Mouse (Mus musculus) hindbrain, embryonic 14.5 days (tissue): ENCODE results near the gene Cdc14a. TPM values are rescaled to one million over a fixed set of nuclear protein-coding genes. Genes with fewer than 3 reads are reported as not detected.
A peak's percentile ranks its signal among the peaks of the same experiment; 100 is the strongest.

Experiments
- ATAC-seq: fragments of 200-750 bp; cut with Nextera tagmentation; 2 replicates; pipeline ENCODE4 v1.8.0; 2017; ENCODE audit warnings: moderate number of reproducible peaks, mild to moderate bottlenecking, moderate TSS enrichment, moderate library complexity; ENCODE audit not compliant: low FRiP score
- DNase-seq: peaks from one replicate; pipeline ENCODE4 v3.0.0-alpha.2; 2015; ENCODE audit warnings: low spot score
- H3K27ac ChIP-seq: fragments of 300-500 bp; sonication (generic); 2 replicates; pipeline ENCODE4 v1.5.1; 2014; ENCODE audit warnings: mild to moderate bottlenecking, moderate library complexity
- H3K27me3 ChIP-seq: fragments of 300-500 bp; sonication (generic); 2 replicates; pipeline ENCODE4 v1.6.1; 2014; ENCODE audit warnings: mild to moderate bottlenecking, low read length, mixed read lengths; ENCODE audit not compliant: control insufficient read depth, insufficient read depth
- H3K36me3 ChIP-seq: fragments of 300-500 bp; sonication (generic); replicated peaks from 2 replicates; pipeline ENCODE4 v1.6.1; 2014; ENCODE audit not compliant: control insufficient read depth, insufficient read depth
- H3K4me1 ChIP-seq: fragments of 300-500 bp; sonication (generic); replicated peaks from 2 replicates; pipeline ENCODE4 v1.6.1; 2014; ENCODE audit warnings: antibody characterized with exemption, low read length, mixed read lengths; ENCODE audit not compliant: control insufficient read depth, insufficient read depth
- H3K4me2 ChIP-seq: fragments of 300-500 bp; sonication (generic); replicated peaks from 2 replicates; pipeline ENCODE4 v1.6.1; 2014; ENCODE audit warnings: mild to moderate bottlenecking, moderate library complexity
- H3K4me3 ChIP-seq: fragments of 300-500 bp; sonication (generic); replicated peaks from 2 replicates; pipeline ENCODE4 v1.5.1; 2014; ENCODE audit warnings: mild to moderate bottlenecking, low read length
- H3K9ac ChIP-seq: fragments of 300-500 bp; sonication (generic); 2 replicates; pipeline ENCODE4 v1.6.1; 2014
- H3K9me3 ChIP-seq: fragments of 300-500 bp; sonication (generic); 2 replicates; pipeline ENCODE4 v1.6.1; 2016; ENCODE audit warnings: low read length; ENCODE audit not compliant: control insufficient read depth
- WGBS: fragments of 180-500 bp; shearing (Covaris S2); extraction: QIAGEN DNeasy Blood & Tissue Kit; methylation state at CpG from one replicate; pipeline ENCODE4 v1.1.7; 2014; 5-methylcytosine and 5-hydroxymethylcytosine counted together
- polyA plus RNA-seq: library from polyadenylated mRNA; unstranded; fragments of >200 nt; fragmentation: Nextera tagmentation; extraction: Ambion mirVana; gene quantifications from 2 replicates; pipeline ENCODE4 v1.2.1, GENCODE M21; 2014

Gene Cdc14a
- polyA plus RNA-seq, 1 experiment from 2014 or later: 4.1 TPM

- ATAC-seq (no peak), DNase-seq (no peak)
- 84% methylated on average over 5 of the region's 5 CpGs for WGBS
These were observed 81.6 kb downstream of the Cdc14a start for GRCm38 (mm10) chr3:116342251-116342650.

GRCm38 (mm10) chr3:116340950-116341624 is 82.7 kb downstream of the Cdc14a start:
- 54% methylated on average over 19 of the region's 19 CpGs for WGBS
- H3K4me3 ChIP-seq: no peak overlapping the region

More at GRCm38 (mm10) chr3:116342251-116342650, 81.6 kb downstream of the Cdc14a start:
- Histone ChIP-seq H3K36me3 (no peaks in the 10 kb centered on the region), H3K9me3 (no peaks in the 10 kb centered on the region), H3K27me3 (no peaks in the 10 kb centered on the region), H3K4me2 (no peak overlapping the region), H3K4me1 (no peaks in the 10 kb centered on the region), H3K4me3 (no peak overlapping the region), H3K9ac (no peak overlapping the region), H3K27ac (no peak overlapping the region)

GRCm38 (mm10) chr3:116340281-116340680 is 83.6 kb downstream of the Cdc14a start:
- Histone ChIP-seq H3K4me3 (no peak overlapping the region), H3K9ac (no peak overlapping the region), H3K4me1 (no peaks in the 10 kb centered on the region), H3K27ac (no peak overlapping the region), H3K9me3 (no peaks in the 10 kb centered on the region), H3K36me3 (no peaks in the 10 kb centered on the region), H3K27me3 (no peaks in the 10 kb centered on the region), H3K4me2 (no peak overlapping the region)
- 92% methylated on average over 8 of the region's 8 CpGs for WGBS
- ATAC-seq (no peak), DNase-seq (no peak)

More at GRCm38 (mm10) chr3:116340950-116341624, 82.7 kb downstream of the Cdc14a start:
- no peaks in the 10 kb centered on the region for H3K4me1 ChIP-seq
- no peak overlapping the region for H3K9ac ChIP-seq
- H3K27ac ChIP-seq: no peak overlapping the region
- peak; percentile 79 for ATAC-seq
- no peaks in the 10 kb centered on the region for H3K36me3 ChIP-seq
- peak overlapping the region; percentile 6; the same call in 1 of the 2 replicates for H3K4me2 ChIP-seq
- H3K27me3 ChIP-seq: no peaks in the 10 kb centered on the region
- no peaks in the 10 kb centered on the region for H3K9me3 ChIP-seq
- DNase-seq: peak; percentile 76

GRCm38 (mm10) chr3:116338616-116339015 is 85.2 kb downstream of the Cdc14a start:
- Histone ChIP-seq H3K36me3 (no peaks in the 10 kb centered on the region), H3K4me1 (no peaks in the 10 kb centered on the region), H3K4me3 (no peak overlapping the region), H3K9me3 (no peaks in the 10 kb centered on the region), H3K4me2 (no peak overlapping the region), H3K27ac (no peak overlapping the region), H3K9ac (no peak overlapping the region), H3K27me3 (no peaks in the 10 kb centered on the region)
- DNase-seq: no peak
- 85% methylated on average over 6 of the region's 6 CpGs for WGBS
- no peak for ATAC-seq

GRCm38 (mm10) chr3:116337840-116338239 is 86.0 kb downstream of the Cdc14a start:
- Histone ChIP-seq H3K4me3 (no peak overlapping the region), H3K27ac (no peak overlapping the region), H3K36me3 (no peaks in the 10 kb centered on the region), H3K9ac (no peak overlapping the region), H3K4me2 (no peak overlapping the region), H3K4me1 (no peaks in the 10 kb centered on the region), H3K9me3 (no peaks in the 10 kb centered on the region), H3K27me3 (no peaks in the 10 kb centered on the region)
- no peak for DNase-seq
- 97% methylated on average over 5 of the region's 5 CpGs for WGBS
- ATAC-seq: no peak

- no peak overlapping the region for H3K27ac ChIP-seq
- ATAC-seq (no peak), DNase-seq (no peak)
- H3K27me3 ChIP-seq: no peaks in the 10 kb centered on the region
- H3K9ac ChIP-seq: no peak overlapping the region
- H3K36me3 ChIP-seq: no peaks in the 10 kb centered on the region
- H3K4me1 ChIP-seq: no peaks in the 10 kb centered on the region
- no peak overlapping the region for H3K4me2 ChIP-seq
- H3K4me3 ChIP-seq: no peak overlapping the region
- H3K9me3 ChIP-seq: no peaks in the 10 kb centered on the region
- 83% methylated on average over 4 of the region's 4 CpGs for WGBS
These were observed 88.8 kb downstream of the Cdc14a start for GRCm38 (mm10) chr3:116335036-116335435.

- no peaks in the 10 kb centered on the region for H3K27me3 ChIP-seq
- H3K9me3 ChIP-seq: no peaks in the 10 kb centered on the region
- no peak overlapping the region for H3K4me2 ChIP-seq
- 90% methylated on average over 6 of the region's 6 CpGs for WGBS
- DNase-seq (no peak), ATAC-seq (no peak)
- H3K27ac ChIP-seq: no peak overlapping the region
- H3K9ac ChIP-seq: no peak overlapping the region
- no peaks in the 10 kb centered on the region for H3K36me3 ChIP-seq
- H3K4me3 ChIP-seq: no peak overlapping the region
- H3K4me1 ChIP-seq: no peaks in the 10 kb centered on the region
These were observed 90.1 kb downstream of the Cdc14a start for GRCm38 (mm10) chr3:116333711-116334110.

- ATAC-seq: no peak
- DNase-seq: no peak
- Histone ChIP-seq H3K4me1 (no peaks in the 10 kb centered on the region), H3K9ac (no peak overlapping the region), H3K4me2 (no peak overlapping the region), H3K4me3 (no peak overlapping the region), H3K36me3 (no peaks in the 10 kb centered on the region; the same call in 1 of the 2 replicates), H3K27me3 (no peaks in the 10 kb centered on the region), H3K27ac (no peak overlapping the region), H3K9me3 (no peaks in the 10 kb centered on the region)
- WGBS: 13% methylated on average over 7 of the region's 7 CpGs
These were observed 90.6 kb downstream of the Cdc14a start for GRCm38 (mm10) chr3:116333229-116333628.

GRCm38 (mm10) chr3:116331811-116332464 is 91.9 kb downstream of the Cdc14a start:
- Histone ChIP-seq H3K27me3 (no peaks in the 10 kb centered on the region), H3K4me2 (no peak overlapping the region), H3K4me1 (peaks cover 3% of the 10 kb centered on the region), H3K27ac (no peak overlapping the region), H3K4me3 (no peak overlapping the region), H3K9ac (no peak overlapping the region), H3K9me3 (no peaks in the 10 kb centered on the region), H3K36me3 (no peaks in the 10 kb centered on the region; the same call in 1 of the 2 replicates)
- ATAC-seq: peak; percentile 73; the same call in 1 of the 2 replicates
- 45% methylated on average over 8 of the region's 8 CpGs for WGBS
- peak; percentile 90 for DNase-seq
